Mouse (Mus musculus) liver, embryonic 11.5 days (tissue): ENCODE data around the gene Inip. TPM values are rescaled to one million over a fixed set of nuclear protein-coding genes. Genes with fewer than 3 reads are reported as not detected.
"Not testable (repeated sequence)": the region's sequence is repeated elsewhere in the genome, so short reads cannot be mapped to it uniquely, and the experiment has no call there.

Source experiments
- ATAC-seq: fragments of 200-750 bp; cut with Nextera tagmentation; replicated peaks from 2 replicates; pipeline ENCODE4 v1.8.0; 2017; ENCODE audit warnings: moderate number of reproducible peaks, mild to moderate bottlenecking, moderate TSS enrichment, moderate library complexity; ENCODE audit not compliant: low FRiP score
- DNase-seq: peaks from one replicate; pipeline ENCODE4 v3.0.0-alpha.2; 2017; ENCODE audit warnings: low spot score
- H3K27ac ChIP-seq: fragments of 300-500 bp; sonication (generic); 2 replicates; pipeline ENCODE4 v1.5.1; 2014; ENCODE audit warnings: mild to moderate bottlenecking, low read depth, low read length, control low read depth
- H3K27me3 ChIP-seq: fragments of 300-500 bp; sonication (generic); replicated peaks from 2 replicates; pipeline ENCODE4 v1.6.1; 2014; ENCODE audit warnings: low read length, mixed read lengths; ENCODE audit not compliant: control insufficient read depth, insufficient read depth
- H3K36me3 ChIP-seq: fragments of 300-500 bp; sonication (generic); 2 replicates; pipeline ENCODE4 v1.6.1; 2014; ENCODE audit warnings: mild to moderate bottlenecking, low read length, moderate library complexity, mixed read lengths; ENCODE audit not compliant: control insufficient read depth, insufficient read depth
- H3K4me1 ChIP-seq: fragments of 300-500 bp; sonication (generic); replicated peaks from 2 replicates; pipeline ENCODE4 v1.6.1; 2014; ENCODE audit warnings: low read length, mixed read lengths; ENCODE audit not compliant: control insufficient read depth, insufficient read depth
- H3K4me2 ChIP-seq: fragments of 300-500 bp; sonication (generic); 2 replicates; pipeline ENCODE4 v1.6.1; 2014; ENCODE audit warnings: mild to moderate bottlenecking, control low read depth, moderate library complexity
- H3K4me3 ChIP-seq: fragments of 300-500 bp; sonication (generic); 2 replicates; pipeline ENCODE4 v1.5.1; 2014; ENCODE audit warnings: low read depth, low read length, control low read depth
- H3K9ac ChIP-seq: fragments of 300-500 bp; sonication (generic); 2 replicates; pipeline ENCODE4 v1.6.1; 2014; ENCODE audit warnings: low read depth, low read length, control low read depth
- H3K9me3 ChIP-seq: fragments of 300-500 bp; sonication (generic); 2 replicates; pipeline ENCODE4 v1.6.1; 2016; ENCODE audit warnings: low read length, inconsistent platforms, mixed read lengths; ENCODE audit not compliant: control insufficient read depth
- WGBS: fragments of 180-500 bp; shearing (Covaris S2); extraction: QIAGEN DNeasy Blood & Tissue Kit; methylation state at CpG from one replicate; pipeline ENCODE4 v1.1.7; 2014; 5-methylcytosine and 5-hydroxymethylcytosine counted together
- polyA plus RNA-seq: library from polyadenylated mRNA; unstranded; fragments of >200 nt; fragmentation: Nextera tagmentation; extraction: Ambion mirVana; gene quantifications from 2 replicates; pipeline ENCODE4 v1.2.1, GENCODE M21; 2014

The Inip gene
- polyA plus RNA-seq, 1 experiment from 2014 or later: 49.9 TPM

DNA sequence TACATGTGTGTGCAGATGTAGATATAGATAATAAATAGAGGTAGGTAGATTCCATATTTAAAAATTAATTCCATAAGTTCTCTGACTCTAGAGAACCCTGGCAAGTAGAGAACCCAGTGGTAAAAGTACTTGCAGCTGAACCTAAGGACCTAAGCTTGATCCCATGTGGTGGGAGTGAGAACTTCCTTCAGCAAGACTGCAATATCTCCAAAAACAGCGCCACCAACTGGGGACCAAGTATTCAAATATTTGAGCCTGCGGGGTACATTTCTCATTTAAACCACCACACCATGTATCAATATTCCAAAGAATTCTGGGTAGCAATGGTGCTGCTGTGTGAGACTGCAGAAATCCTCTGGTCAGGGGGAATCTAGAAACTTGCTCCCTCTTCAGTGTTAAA lies 7.3 kb downstream of the Inip start:
- WGBS: 69% methylated on average over 2 of the region's 2 CpGs
- DNase-seq: no peak
- ATAC-seq: no peak
- Histone ChIP-seq H3K9me3 (no peaks in the 10 kb centered on the region), H3K4me3 (no peak overlapping the region), H3K4me1 (no peaks in the 10 kb centered on the region), H3K9ac (no peak overlapping the region), H3K27ac (no peak overlapping the region), H3K27me3 (no peaks in the 10 kb centered on the region), H3K4me2 (no peak overlapping the region), H3K36me3 (no peaks in the 10 kb centered on the region)

DNA sequence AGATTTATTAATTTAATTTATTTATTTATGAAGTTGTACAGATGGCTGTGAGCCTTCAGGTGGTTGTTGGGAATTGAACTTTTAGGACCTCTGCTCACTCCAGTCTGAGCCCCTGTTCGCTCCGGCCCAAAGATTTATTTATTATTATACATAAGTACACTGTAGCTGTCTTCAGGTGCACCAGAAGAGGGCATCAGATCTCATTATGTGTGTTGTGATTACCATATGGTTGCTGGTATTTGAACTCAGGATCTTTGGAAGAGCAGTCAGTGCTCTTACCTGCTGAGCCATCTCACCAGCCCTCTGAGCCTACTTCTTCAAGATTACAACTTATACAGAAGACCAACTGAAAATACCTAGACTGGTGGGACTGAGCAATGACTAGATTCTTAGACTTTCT lies 7.8 kb downstream of the Inip start:
- not testable (repeated sequence) for ATAC-seq, H3K27ac ChIP-seq
- WGBS: 84% methylated on average over 2 of the region's 2 CpGs

DNA sequence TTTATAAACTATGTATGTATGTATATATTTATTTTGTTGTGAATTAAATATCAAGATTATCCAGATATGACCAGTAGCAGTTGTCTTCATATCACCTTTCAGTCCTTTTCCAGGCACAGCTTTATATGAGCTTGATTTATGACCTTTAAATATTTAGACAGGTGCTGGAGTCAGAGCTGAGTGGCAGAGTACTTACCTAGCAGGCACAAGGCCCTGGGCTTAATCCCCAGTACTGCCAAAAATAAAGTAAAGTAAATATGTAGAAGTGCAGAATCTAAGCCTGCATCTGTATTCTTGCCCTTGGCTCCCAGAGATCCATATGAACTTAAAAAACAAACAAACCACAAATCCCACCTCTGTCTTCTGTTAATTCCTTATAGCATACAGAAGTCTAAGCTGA lies 12.4 kb downstream of the Inip start:
- H3K4me1 ChIP-seq: no peaks in the 10 kb centered on the region
- H3K36me3 ChIP-seq: no peaks in the 10 kb centered on the region
- no peak overlapping the region for H3K9ac ChIP-seq
- no peak for ATAC-seq
- no peaks in the 10 kb centered on the region for H3K9me3 ChIP-seq
- no peak for DNase-seq
- H3K4me3 ChIP-seq: no peak overlapping the region
- no peak overlapping the region for H3K4me2 ChIP-seq
- no peak overlapping the region for H3K27ac ChIP-seq
- H3K27me3 ChIP-seq: no peaks in the 10 kb centered on the region

More for the DNA sequence above, 7.8 kb downstream of the Inip start:
- H3K36me3 ChIP-seq, H3K4me3 ChIP-seq, H3K4me1 ChIP-seq, DNase-seq, H3K9ac ChIP-seq, H3K9me3 ChIP-seq, H3K27me3 ChIP-seq, H3K4me2 ChIP-seq: not testable (repeated sequence)

DNA sequence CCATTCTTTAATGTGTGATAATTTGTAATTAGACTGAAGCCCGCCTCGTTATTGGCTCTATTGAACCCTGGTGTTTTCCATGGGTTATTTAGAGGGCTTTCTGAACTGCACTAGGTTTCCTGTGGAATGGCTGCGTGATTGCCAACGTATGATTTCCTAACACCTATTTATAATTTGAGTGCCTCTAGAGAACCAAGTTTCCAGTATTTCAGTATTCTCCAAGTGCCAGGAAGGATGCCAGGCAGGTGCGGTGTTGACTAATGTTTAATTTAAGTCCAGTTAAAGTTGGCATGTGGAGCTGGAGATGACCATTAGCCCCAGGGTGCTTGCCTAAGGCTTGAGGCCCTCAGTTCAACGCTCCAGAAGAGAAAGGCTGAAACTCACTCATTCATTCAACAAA lies 14.3 kb downstream of the Inip start:
- H3K27me3 ChIP-seq: no peaks in the 10 kb centered on the region
- no peaks in the 10 kb centered on the region for H3K36me3 ChIP-seq
- H3K27ac ChIP-seq: no peak overlapping the region
- no peak overlapping the region for H3K4me2 ChIP-seq
- ATAC-seq (no peak), DNase-seq (no peak)
- no peaks in the 10 kb centered on the region for H3K9me3 ChIP-seq
- H3K4me3 ChIP-seq: no peak overlapping the region
- H3K9ac ChIP-seq: no peak overlapping the region
- 63% methylated on average over 6 of the region's 6 CpGs for WGBS
- H3K4me1 ChIP-seq: 0 out of 2 replicates have a peak, but pooled peaks cover 2% of the 10 kb centered on the region

DNA sequence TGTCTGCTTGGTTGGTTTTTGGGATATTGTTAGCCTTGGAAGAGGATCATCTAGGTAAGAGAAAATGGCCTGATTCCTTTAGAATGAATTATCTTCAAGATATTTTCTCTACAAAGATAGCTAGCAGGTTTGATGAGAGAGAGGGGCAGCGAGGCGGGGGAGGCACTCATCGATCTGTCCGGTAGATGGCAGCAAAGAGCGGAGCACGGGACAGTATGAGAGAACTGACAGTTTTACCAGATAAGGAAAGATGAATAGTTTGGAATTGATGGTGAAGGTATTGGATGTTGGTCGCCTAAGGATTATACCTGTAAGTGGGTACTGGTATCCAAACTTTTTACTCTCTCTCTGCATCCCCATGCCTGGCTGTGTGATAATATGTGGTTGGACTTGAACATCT lies 14.7 kb downstream of the Inip start:
- peak; percentile 59 for DNase-seq
- no peak overlapping the region for H3K4me3 ChIP-seq
- H3K4me1 ChIP-seq: peaks cover 4% of the 10 kb centered on the region
- no peak overlapping the region for H3K9ac ChIP-seq
- H3K27me3 ChIP-seq: no peaks in the 10 kb centered on the region
- H3K9me3 ChIP-seq: no peaks in the 10 kb centered on the region
- ATAC-seq: no peak
- H3K4me2 ChIP-seq: no peak overlapping the region
- H3K36me3 ChIP-seq: no peaks in the 10 kb centered on the region
- no peak overlapping the region for H3K27ac ChIP-seq
- 2% methylated on average over 7 of the region's 7 CpGs for whole genome bisulfite sequencing

DNA sequence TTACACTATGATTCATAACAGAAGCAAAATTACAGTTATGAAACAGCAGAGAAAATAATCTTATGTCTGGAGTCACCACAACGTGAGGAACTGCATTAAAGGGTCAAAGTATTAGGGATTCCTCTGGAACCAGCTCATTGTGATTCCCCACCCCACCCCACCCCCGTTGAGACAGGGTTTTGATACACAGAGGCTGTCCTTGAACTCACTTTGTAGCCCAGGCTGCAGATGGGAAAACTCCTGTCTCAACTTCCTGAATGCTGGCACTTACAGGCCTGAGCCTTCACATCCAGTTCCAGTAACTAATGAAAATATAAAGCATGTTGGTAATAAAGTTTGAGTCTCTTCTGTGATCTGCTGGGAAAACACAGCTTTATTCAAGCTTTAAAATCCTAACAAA lies 16.0 kb downstream of the Inip start:
- DNase-seq (no peak), ATAC-seq (no peak)
- no peak overlapping the region for H3K27ac ChIP-seq
- no peak overlapping the region for H3K4me3 ChIP-seq
- no peaks in the 10 kb centered on the region for H3K9me3 ChIP-seq
- no peaks in the 10 kb centered on the region for H3K36me3 ChIP-seq
- WGBS: 40% methylated on average over 2 of the region's 2 CpGs
- H3K4me1 ChIP-seq: peaks cover 6% of the 10 kb centered on the region
- H3K9ac ChIP-seq: no peak overlapping the region
- H3K27me3 ChIP-seq: no peaks in the 10 kb centered on the region
- H3K4me2 ChIP-seq: no peak overlapping the region

DNA sequence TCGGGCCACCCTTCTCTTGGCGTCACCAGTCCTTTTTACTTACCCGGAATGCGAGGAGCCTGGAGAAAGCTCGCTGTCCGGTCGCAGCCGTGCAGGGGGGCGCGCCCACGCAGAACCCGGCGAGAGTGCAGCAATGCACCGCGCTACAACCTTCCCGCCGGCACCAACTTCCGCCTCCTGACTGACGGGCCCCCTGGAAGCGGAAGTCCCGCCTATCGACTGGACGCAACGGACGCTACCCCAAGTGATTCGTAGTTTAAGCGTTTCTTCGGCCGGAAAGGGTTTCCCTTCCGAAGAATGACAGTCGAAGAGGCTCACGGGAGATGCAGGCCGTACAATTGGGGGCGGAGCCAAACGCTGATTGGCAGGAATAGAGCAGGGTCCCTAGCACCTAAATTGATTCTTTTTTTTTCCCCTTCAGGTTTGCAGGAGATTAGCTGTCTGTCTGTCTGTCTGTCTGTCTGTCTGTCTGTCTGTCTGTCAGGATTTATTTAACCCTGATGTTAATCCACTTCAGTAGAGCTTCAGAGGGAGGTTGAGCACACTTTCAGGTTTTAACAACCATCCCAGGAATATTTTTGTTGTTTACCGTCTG lies 17.6 kb downstream of the Inip start:
- 1% methylated on average over 36 of the region's 36 CpGs for WGBS
- ATAC-seq: peak; percentile 95
- DNase-seq: peak; percentile 93
- H3K4me3 ChIP-seq: peak overlapping the region; percentile 97
- H3K27ac ChIP-seq: peak overlapping the region; percentile 72
- peaks cover 12% of the 10 kb centered on the region for H3K4me1 ChIP-seq
- H3K27me3 ChIP-seq: no peaks in the 10 kb centered on the region
- no peaks in the 10 kb centered on the region for H3K9me3 ChIP-seq
- H3K9ac ChIP-seq: peak overlapping the region; percentile 93
- no peaks in the 10 kb centered on the region for H3K36me3 ChIP-seq
- peak overlapping the region; percentile 88 for H3K4me2 ChIP-seq

DNA sequence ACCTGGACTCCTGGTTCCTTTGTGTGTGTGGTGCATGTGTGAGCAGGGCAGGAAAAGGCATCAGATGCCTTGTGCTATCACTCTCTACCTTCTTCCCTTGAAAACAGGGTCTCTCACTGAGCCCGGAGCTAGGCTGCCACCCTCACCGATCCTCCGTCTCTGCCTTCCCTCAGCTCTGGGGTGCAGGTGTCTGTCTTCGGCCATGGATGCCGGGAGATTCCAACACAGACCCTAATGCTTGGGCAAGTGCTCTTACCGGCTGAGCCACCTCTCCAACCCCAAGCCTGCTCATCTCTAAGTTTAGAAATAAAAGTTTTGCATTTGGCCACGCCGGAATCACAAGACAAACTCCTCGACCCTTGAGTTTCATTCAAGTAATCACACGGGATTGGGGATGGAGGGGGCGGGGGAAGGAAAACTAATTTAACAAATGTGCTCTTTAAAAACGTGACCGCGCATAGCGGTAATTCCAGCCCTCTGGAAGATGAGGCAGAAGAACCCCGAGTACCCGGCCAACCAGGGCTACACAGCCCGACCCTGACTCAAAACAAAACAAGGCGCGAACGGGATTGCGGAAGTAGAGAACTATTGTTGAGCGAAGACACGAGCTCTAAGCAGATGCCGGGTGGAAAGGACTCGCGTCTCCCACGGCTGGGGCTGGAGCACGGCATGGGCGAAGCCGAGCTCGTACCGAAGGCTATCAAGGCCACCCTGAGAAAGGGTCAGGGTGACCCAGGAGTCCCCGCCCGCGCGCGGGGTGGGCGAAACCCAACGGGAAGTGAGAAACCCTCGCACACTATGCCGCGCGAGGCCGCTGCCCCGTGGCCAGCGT lies 18.3 kb downstream of the Inip start:
- Histone ChIP-seq H3K27ac (peak overlapping the region; percentile 72), H3K9me3 (no peaks in the 10 kb centered on the region), H3K36me3 (no peaks in the 10 kb centered on the region), H3K9ac (peak overlapping the region; percentile 93), H3K4me2 (peak overlapping the region; percentile 88), H3K4me1 (peaks cover 12% of the 10 kb centered on the region), H3K27me3 (no peaks in the 10 kb centered on the region), H3K4me3 (peak overlapping the region; percentile 97)
- under 1% methylated on average over 47 of the region's 47 CpGs for WGBS
- ATAC-seq (peak; percentile 40), DNase-seq (peak; percentile 40)

DNA sequence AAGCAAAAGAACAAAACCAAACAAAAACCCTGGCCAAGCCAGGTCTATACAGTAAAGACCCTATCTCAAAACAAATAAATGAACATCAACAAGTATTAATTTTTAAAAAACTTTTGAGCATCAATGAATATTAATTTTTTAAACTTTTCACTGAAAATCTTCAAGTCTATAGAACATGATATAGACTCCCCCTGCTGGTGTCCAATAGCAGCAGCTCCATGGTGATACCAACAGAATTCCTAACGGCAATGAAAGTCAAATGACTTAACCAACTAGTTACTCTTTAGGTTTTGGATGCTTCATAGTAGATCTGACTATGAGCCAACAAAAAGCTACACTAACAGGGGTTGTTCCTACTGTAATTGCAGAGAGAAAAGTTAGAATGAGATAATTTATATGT lies 20.8 kb downstream of the Inip start:
- Histone ChIP-seq H3K27me3 (no peaks in the 10 kb centered on the region), H3K4me1 (peaks cover 12% of the 10 kb centered on the region), H3K9ac (no peak overlapping the region), H3K27ac (no peak overlapping the region), H3K36me3 (peaks cover 2% of the 10 kb centered on the region; the same call in 1 of the 2 replicates), H3K4me2 (no peak overlapping the region), H3K4me3 (no peak overlapping the region), H3K9me3 (no peaks in the 10 kb centered on the region)
- WGBS: 50% methylated on average over 1 of the region's 1 CpGs
- DNase-seq (no peak), ATAC-seq (no peak)
